Mouse (Mus musculus) thymus, adult 18-20 months (tissue): ENCODE measurements around the gene Fads1.
"Not testable (repeated sequence)": the region's sequence is repeated elsewhere in the genome, so short reads cannot be mapped to it uniquely, and the experiment has no call there.

Experiments used
- DNase-seq, 2 experiments: peaks; one replicate each; pipeline ENCODE4 v3.0.0; 2022; ENCODE audit warnings: mixed read lengths in 2 of 2

Gene Fads1

GRCm38 (mm10) chr19:10182670-10183298 is at the start of gene Fads1:
Gene Fads1 (plus strand): TSS chr19:10182888.
- peak; percentile 86 to 89 for DNase-seq

GRCm38 (mm10) chr19:10134692-10135091 is 48.0 kb upstream of the Fads1 start:
- DNase-seq, result no peak

- DNase-seq, result no peak
Observed at GRCm38 (mm10) chr19:10137423-10137822, 45.3 kb upstream of the Fads1 start.

GRCm38 (mm10) chr19:10139736-10140135 is 43.0 kb upstream of the Fads1 start:
- DNase-seq, result no peak

- no peak for DNase-seq
Observed at GRCm38 (mm10) chr19:10143667-10144066, 39.0 kb upstream of the Fads1 start.

GRCm38 (mm10) chr19:10144464-10144863 is 38.2 kb upstream of the Fads1 start:
- DNase-seq, result no peak

- no peak for DNase-seq
Observed at GRCm38 (mm10) chr19:10148555-10148954, 34.1 kb upstream of the Fads1 start.

- DNase-seq, result no peak
Observed at GRCm38 (mm10) chr19:10149189-10149588, 33.5 kb upstream of the Fads1 start.

- no peak for DNase-seq
Observed at GRCm38 (mm10) chr19:10157725-10158124, 25.0 kb upstream of the Fads1 start.

GRCm38 (mm10) chr19:10163896-10164295 is 18.8 kb upstream of the Fads1 start:
- DNase-seq, result no peak

- DNase-seq, result not testable (repeated sequence)
Observed at GRCm38 (mm10) chr19:10165928-10166327, 16.8 kb upstream of the Fads1 start.

GRCm38 (mm10) chr19:10167112-10167511 is 15.6 kb upstream of the Fads1 start:
- no peak for DNase-seq

- DNase-seq, result no peak
Observed at GRCm38 (mm10) chr19:10167951-10168350, 14.7 kb upstream of the Fads1 start.

- DNase-seq, result no peak
Observed at GRCm38 (mm10) chr19:10168441-10168840, 14.2 kb upstream of the Fads1 start.

- no peak for DNase-seq
Observed at GRCm38 (mm10) chr19:10169179-10169578, 13.5 kb upstream of the Fads1 start.

GRCm38 (mm10) chr19:10169692-10170330 is 12.9 kb upstream of the Fads1 start:
- not testable (repeated sequence) for DNase-seq

GRCm38 (mm10) chr19:10170466-10170865 is 12.2 kb upstream of the Fads1 start:
- no peak for DNase-seq

- DNase-seq, result no peak
Observed at GRCm38 (mm10) chr19:10171359-10171758, 11.3 kb upstream of the Fads1 start.

- no peak for DNase-seq
Observed at GRCm38 (mm10) chr19:10171846-10172245, 10.8 kb upstream of the Fads1 start.

- no peak for DNase-seq
Observed at GRCm38 (mm10) chr19:10173116-10173718, 9.5 kb upstream of the Fads1 start.

- DNase-seq, result no peak
Observed at GRCm38 (mm10) chr19:10173844-10174539, 8.7 kb upstream of the Fads1 start.

GRCm38 (mm10) chr19:10174956-10175355 is 7.7 kb upstream of the Fads1 start:
- DNase-seq, result no peak

- DNase-seq, result no peak
Observed at GRCm38 (mm10) chr19:10176477-10176876, 6.2 kb upstream of the Fads1 start.

- DNase-seq, result no peak
Observed at GRCm38 (mm10) chr19:10176941-10177372, 5.7 kb upstream of the Fads1 start.
